Mouse (Mus musculus) hindbrain, embryonic 15.5 days (tissue): ENCODE measurements around the gene Krt24. TPM values are rescaled to one million over a fixed set of nuclear protein-coding genes. Genes with fewer than 3 reads are reported as not detected.
A peak's percentile ranks its signal among the peaks of the same experiment; 100 is the strongest.
"Not testable (repeated sequence)": the region's sequence is repeated elsewhere in the genome, so short reads cannot be mapped to it uniquely, and the experiment has no call there.

ENCODE experiments used
- ATAC-seq: fragments of 200-750 bp; cut with Nextera tagmentation; 2 replicates; pipeline ENCODE4 v1.8.0; 2017; ENCODE audit warnings: low read depth, moderate number of reproducible peaks, moderate TSS enrichment; ENCODE audit not compliant: low FRiP score
- H3K27ac ChIP-seq: fragments of 300-500 bp; sonication (generic); replicated peaks from 2 replicates; pipeline ENCODE4 v1.5.1; 2015; ENCODE audit warnings: mild to moderate bottlenecking, inconsistent platforms
- H3K27me3 ChIP-seq: fragments of 300-500 bp; sonication (generic); 2 replicates; pipeline ENCODE4 v1.6.1; 2015; ENCODE audit warnings: control low read depth, inconsistent platforms
- H3K36me3 ChIP-seq: fragments of 300-500 bp; sonication (generic); 2 replicates; pipeline ENCODE4 v1.6.1; 2015; ENCODE audit warnings: control low read depth, inconsistent platforms
- H3K4me1 ChIP-seq: fragments of 300-500 bp; sonication (generic); replicated peaks from 2 replicates; pipeline ENCODE4 v1.6.1; 2015; ENCODE audit warnings: control low read depth, inconsistent platforms
- H3K4me2 ChIP-seq: fragments of 300-500 bp; sonication (generic); 2 replicates; pipeline ENCODE4 v1.6.1; 2015; ENCODE audit warnings: moderate library complexity, mild to moderate bottlenecking, inconsistent platforms
- H3K4me3 ChIP-seq: fragments of 300-500 bp; sonication (generic); 2 replicates; pipeline ENCODE4 v1.5.1; 2015; ENCODE audit warnings: mild to moderate bottlenecking, inconsistent platforms
- H3K9ac ChIP-seq: fragments of 300-500 bp; sonication (generic); 2 replicates; pipeline ENCODE4 v1.6.1; 2015; ENCODE audit warnings: inconsistent platforms
- H3K9me3 ChIP-seq: fragments of 300-500 bp; sonication (generic); 2 replicates; pipeline ENCODE4 v1.6.1; 2016; ENCODE audit warnings: control low read depth, inconsistent platforms
- WGBS: fragments of 180-500 bp; shearing (Covaris S2); methylation state at CpG from one replicate; pipeline ENCODE4 v1.1.7; 2015; 5-methylcytosine and 5-hydroxymethylcytosine counted together
- polyA plus RNA-seq: library from polyadenylated mRNA; unstranded; fragments of >200 nt; fragmentation: Nextera tagmentation; extraction: Ambion mirVana; gene quantifications from 2 replicates; pipeline ENCODE4 v1.2.1, GENCODE M21; 2015

The Krt24 gene
- polyA plus RNA-seq, 1 experiment from 2014 or later = 0.13 TPM

GRCm38 (mm10) chr11:99250666-99251065, 34.4 kb downstream of the Krt24 start:
- Histone ChIP-seq H3K27me3 (no peaks in the 10 kb centered on the region), H3K4me2 (no peak overlapping the region), H3K27ac (no peak overlapping the region), H3K9ac (no peak overlapping the region), H3K36me3 (no peaks in the 10 kb centered on the region), H3K9me3 (no peaks in the 10 kb centered on the region), H3K4me1 (no peaks in the 10 kb centered on the region), H3K4me3 (no peak overlapping the region)
- WGBS = 72% methylated on average over 3 of the region's 3 CpGs
- no peak for ATAC-seq

- Histone ChIP-seq H3K4me1 (no peaks in the 10 kb centered on the region), H3K36me3 (no peaks in the 10 kb centered on the region), H3K4me2 (no peak overlapping the region), H3K27me3 (no peaks in the 10 kb centered on the region), H3K27ac (no peak overlapping the region), H3K9me3 (no peaks in the 10 kb centered on the region), H3K9ac (no peak overlapping the region), H3K4me3 (no peak overlapping the region)
- WGBS = 62% methylated on average over 5 of the region's 5 CpGs
- ATAC-seq = no peak
Observed at GRCm38 (mm10) chr11:99250241-99250640, 34.8 kb downstream of the Krt24 start.

- H3K27ac ChIP-seq = no peak overlapping the region
- H3K27me3 ChIP-seq = no peaks in the 10 kb centered on the region
- WGBS = 65% methylated on average over 4 of the region's 4 CpGs
- no peaks in the 10 kb centered on the region for H3K9me3 ChIP-seq
- H3K36me3 ChIP-seq = no peaks in the 10 kb centered on the region
- H3K4me2 ChIP-seq = no peak overlapping the region
- H3K9ac ChIP-seq = no peak overlapping the region
- H3K4me3 ChIP-seq = no peak overlapping the region
- H3K4me1 ChIP-seq = no peaks in the 10 kb centered on the region
- no peak for ATAC-seq
Observed at GRCm38 (mm10) chr11:99249115-99249514, 35.9 kb downstream of the Krt24 start.

- no peaks in the 10 kb centered on the region for H3K36me3 ChIP-seq
- no peak overlapping the region for H3K4me3 ChIP-seq
- H3K4me1 ChIP-seq = no peaks in the 10 kb centered on the region
- H3K9ac ChIP-seq = no peak overlapping the region
- whole genome bisulfite sequencing = 93% methylated on average over 4 of the region's 4 CpGs
- no peak overlapping the region for H3K4me2 ChIP-seq
- H3K9me3 ChIP-seq = no peaks in the 10 kb centered on the region
- no peaks in the 10 kb centered on the region for H3K27me3 ChIP-seq
- no peak for ATAC-seq
- H3K27ac ChIP-seq = no peak overlapping the region
Observed at GRCm38 (mm10) chr11:99247916-99248315, 37.1 kb downstream of the Krt24 start.

GRCm38 (mm10) chr11:99244519-99244918, 40.5 kb downstream of the Krt24 start:
- not testable (repeated sequence) for H3K27ac ChIP-seq, H3K4me1 ChIP-seq, H3K27me3 ChIP-seq, H3K4me3 ChIP-seq, H3K9me3 ChIP-seq, H3K9ac ChIP-seq, H3K36me3 ChIP-seq, ATAC-seq
- H3K4me2 ChIP-seq = peak overlapping the region; percentile 60
- WGBS = 41% methylated on average over 3 of the region's 3 CpGs

GRCm38 (mm10) chr11:99243820-99244374, 41.2 kb downstream of the Krt24 start, which contains the start of gene Krt222:
TSS of gene Krt222 (minus strand) at chr11:99244085.
- 0 out of 2 replicates have a peak, but pooled peaks have one; percentile 54 for ATAC-seq
- WGBS = 5% methylated on average over 17 of the region's 17 CpGs
- H3K9ac ChIP-seq = peak within 1 kb of the TSS; percentile 48
- H3K4me2 ChIP-seq = peak within 1 kb of the TSS; percentile 60
- H3K36me3 ChIP-seq = no peaks in the 10 kb centered on the region
- H3K27me3 ChIP-seq = no peaks in the 10 kb centered on the region
- no peaks in the 10 kb centered on the region for H3K9me3 ChIP-seq
- H3K27ac ChIP-seq = peak within 1 kb of the TSS; percentile 66
- no peaks in the 10 kb centered on the region for H3K4me1 ChIP-seq
- H3K4me3 ChIP-seq = peak within 1 kb of the TSS; percentile 43

GRCm38 (mm10) chr11:99243200-99243819, 41.8 kb downstream of the Krt24 start:
- 51% methylated on average over 3 of the region's 3 CpGs for WGBS
- no peaks in the 10 kb centered on the region for H3K9me3 ChIP-seq
- peak overlapping the region; percentile 43 for H3K4me3 ChIP-seq
- H3K4me1 ChIP-seq = no peaks in the 10 kb centered on the region
- ATAC-seq = no peak
- H3K27me3 ChIP-seq = no peaks in the 10 kb centered on the region
- H3K36me3 ChIP-seq = no peaks in the 10 kb centered on the region
- peak overlapping the region; percentile 60 for H3K4me2 ChIP-seq
- H3K27ac ChIP-seq = peak overlapping the region; percentile 66
- H3K9ac ChIP-seq = peak overlapping the region; percentile 48

GRCm38 (mm10) chr11:99242056-99242455, 43.0 kb downstream of the Krt24 start:
- no peak overlapping the region for H3K4me3 ChIP-seq
- 74% methylated on average over 5 of the region's 5 CpGs for WGBS
- H3K27me3 ChIP-seq = no peaks in the 10 kb centered on the region
- no peak overlapping the region for H3K4me2 ChIP-seq
- no peaks in the 10 kb centered on the region for H3K36me3 ChIP-seq
- no peaks in the 10 kb centered on the region for H3K4me1 ChIP-seq
- H3K9ac ChIP-seq = no peak overlapping the region
- no peak overlapping the region for H3K27ac ChIP-seq
- no peak for ATAC-seq
- H3K9me3 ChIP-seq = no peaks in the 10 kb centered on the region

- Histone ChIP-seq H3K9me3 (no peaks in the 10 kb centered on the region), H3K27me3 (no peaks in the 10 kb centered on the region), H3K4me1 (no peaks in the 10 kb centered on the region), H3K4me3 (no peak overlapping the region), H3K36me3 (no peaks in the 10 kb centered on the region), H3K27ac (no peak overlapping the region), H3K4me2 (no peak overlapping the region), H3K9ac (no peak overlapping the region)
- no peak for ATAC-seq
- 73% methylated on average over 14 of the region's 14 CpGs for WGBS
Observed at GRCm38 (mm10) chr11:99238468-99238867, 46.6 kb downstream of the Krt24 start.

GRCm38 (mm10) chr11:99231049-99231816, 53.8 kb downstream of the Krt24 start:
- WGBS = 25% methylated on average over 15 of the region's 15 CpGs
- H3K4me3 ChIP-seq = peak overlapping the region; percentile 99
- peak overlapping the region; percentile 96 for H3K27ac ChIP-seq
- H3K27me3 ChIP-seq = no peaks in the 10 kb centered on the region
- peak overlapping the region; percentile 69 for H3K4me2 ChIP-seq
- H3K9ac ChIP-seq = peak overlapping the region; percentile 100
- peaks cover 37% of the 10 kb centered on the region for H3K4me1 ChIP-seq
- no peaks in the 10 kb centered on the region for H3K9me3 ChIP-seq
- ATAC-seq = no peak; the same call in 1 of the 2 replicates
- peaks cover 15% of the 10 kb centered on the region for H3K36me3 ChIP-seq

GRCm38 (mm10) chr11:99230261-99231048, 54.6 kb downstream of the Krt24 start, which contains the start of gene Smarce1:
TSS of gene Smarce1 (minus strand) at chr11:99231017.
- H3K4me2 ChIP-seq = peak within 1 kb of the TSS; percentile 69
- peak within 1 kb of the TSS; percentile 100 for H3K9ac ChIP-seq
- ATAC-seq = peak; percentile 96

More at GRCm38 (mm10) chr11:99230261-99231048, 54.6 kb downstream of the Krt24 start, which contains the start of gene Smarce1:
- Histone ChIP-seq H3K4me3 (peak within 1 kb of the TSS; percentile 99), H3K27ac (peak within 1 kb of the TSS; percentile 96), H3K36me3 (peaks cover 17% of the 10 kb centered on the region), H3K9me3 (no peaks in the 10 kb centered on the region), H3K27me3 (no peaks in the 10 kb centered on the region), H3K4me1 (peaks cover 38% of the 10 kb centered on the region)
- under 1% methylated on average over 87 of the region's 87 CpGs for WGBS
